Mouse (Mus musculus): ENCODE data around the gene Stat5a. TPM values are rescaled to one million over a fixed set of nuclear protein-coding genes. Genes with fewer than 3 reads are reported as not detected.

The Stat5a gene
- polyA plus RNA-seq (2015; fragmentation: Illumina TruSeq; extraction: RNeasy Lipid Tissue Mini Kit (QIAGEN cat#74804); ENCODE audit: insufficient read depth, low replicate concordance): 14.3 TPM

DNA sequence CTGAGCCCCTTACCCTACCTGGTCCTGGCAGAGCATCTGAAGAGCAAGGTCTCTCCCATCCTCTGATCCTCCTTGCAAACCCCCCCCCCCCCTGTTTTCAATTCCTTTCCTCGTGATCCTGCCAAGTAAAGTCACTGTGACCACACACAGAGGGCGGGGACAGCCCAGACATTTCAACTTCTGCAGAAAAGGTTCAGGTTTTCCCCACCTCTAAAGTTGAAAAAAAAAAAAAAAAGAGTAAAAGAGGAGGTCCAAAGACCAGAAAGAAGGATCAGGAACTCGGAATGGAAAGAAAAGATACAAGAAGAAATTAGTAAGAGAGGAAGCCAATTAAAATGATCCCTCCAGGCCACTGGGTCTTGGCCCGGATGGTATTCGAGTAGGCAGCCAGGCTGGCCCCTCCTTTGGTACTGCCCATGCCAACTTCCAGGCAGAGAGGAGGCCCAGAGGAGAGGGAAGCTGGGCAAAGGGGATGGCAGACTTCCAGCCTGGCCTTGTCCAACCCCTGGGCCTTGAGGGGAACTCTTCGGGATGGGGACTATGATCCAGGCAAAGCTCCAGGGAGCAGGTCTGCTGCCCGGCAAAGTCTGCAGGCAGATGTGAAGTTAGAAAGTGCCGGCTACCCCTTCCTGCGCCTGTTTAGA lies at the start of gene Stat5a:
Gene Stat5a (plus strand): TSS at position 417 of the 644 bp plus-strand sequence.

DNA sequence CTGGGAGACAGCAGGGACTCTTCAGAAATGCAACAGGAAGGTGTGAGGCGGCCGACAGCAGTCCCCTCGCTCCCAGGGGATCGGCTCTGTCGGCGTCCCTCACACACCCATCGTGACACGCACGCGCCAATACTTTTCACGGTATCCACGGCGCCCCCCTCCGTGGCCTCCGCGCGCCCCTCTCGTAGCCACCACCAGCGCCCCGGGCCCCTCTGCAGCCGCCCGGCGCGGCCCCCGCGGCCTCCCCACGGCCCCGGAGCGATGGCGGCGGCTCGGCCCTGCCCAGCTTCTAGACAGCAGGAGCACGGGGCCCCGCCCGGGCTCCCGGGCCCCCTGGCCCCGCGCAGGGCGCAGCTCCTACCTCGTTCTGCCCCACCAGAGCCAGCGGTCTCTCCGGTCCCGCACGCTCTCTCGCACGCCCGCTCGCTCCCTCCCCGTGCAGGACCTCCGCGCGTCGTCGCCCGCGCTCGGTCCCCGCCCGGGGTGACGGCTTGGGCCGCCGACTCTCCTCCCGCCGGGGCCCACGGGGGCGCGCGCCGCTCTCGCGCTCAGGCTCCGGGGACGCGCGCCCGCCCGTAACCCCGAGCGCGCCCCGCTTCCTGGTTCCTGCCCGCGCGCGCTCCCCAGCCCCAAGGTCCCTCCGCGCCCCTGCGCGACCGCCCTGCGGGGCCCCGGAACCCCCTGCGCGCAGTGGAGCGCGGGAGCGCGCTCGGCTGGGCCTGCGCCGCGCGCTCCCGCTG lies 8.9 kb upstream of the Stat5a start, which contains the start of gene Stat5b:
Gene Stat5b (minus strand): TSS at position 687 of the 740 bp plus-strand sequence.

Other genes starting within 250 kb of the Stat5a start
- gene Nkiras2, start 240.1 kb upstream of the Stat5a start, polyA plus RNA-seq (2015; fragmentation: Illumina TruSeq; extraction: RNeasy Lipid Tissue Mini Kit (QIAGEN cat#74804); ENCODE audit: insufficient read depth, low replicate concordance): 17.5 TPM
- gene Dnajc7, start 239.2 kb upstream of the Stat5a start, polyA plus RNA-seq (2015; fragmentation: Illumina TruSeq; extraction: RNeasy Lipid Tissue Mini Kit (QIAGEN cat#74804); ENCODE audit: insufficient read depth, low replicate concordance): 892 TPM
- gene Zfp385c, start 166.9 kb upstream of the Stat5a start, polyA plus RNA-seq (2015; fragmentation: Illumina TruSeq; extraction: RNeasy Lipid Tissue Mini Kit (QIAGEN cat#74804); ENCODE audit: insufficient read depth, low replicate concordance): 0.11 TPM
- gene Dhx58, start 155.1 kb upstream of the Stat5a start, polyA plus RNA-seq (2015; fragmentation: Illumina TruSeq; extraction: RNeasy Lipid Tissue Mini Kit (QIAGEN cat#74804); ENCODE audit: insufficient read depth, low replicate concordance): 25.0 TPM
- gene Kat2a, start 146.9 kb upstream of the Stat5a start, polyA plus RNA-seq (2015; fragmentation: Illumina TruSeq; extraction: RNeasy Lipid Tissue Mini Kit (QIAGEN cat#74804); ENCODE audit: insufficient read depth, low replicate concordance): 20.4 TPM
- not detected for gene Hspb9, start 145.5 kb upstream of the Stat5a start, polyA plus RNA-seq (2015; fragmentation: Illumina TruSeq; extraction: RNeasy Lipid Tissue Mini Kit (QIAGEN cat#74804); ENCODE audit: insufficient read depth, low replicate concordance)
- 93.5 TPM for gene Rab5c, start 121.1 kb upstream of the Stat5a start, polyA plus RNA-seq (2015; fragmentation: Illumina TruSeq; extraction: RNeasy Lipid Tissue Mini Kit (QIAGEN cat#74804); ENCODE audit: insufficient read depth, low replicate concordance)
- gene Kcnh4, start 99.4 kb upstream of the Stat5a start, polyA plus RNA-seq (2015; fragmentation: Illumina TruSeq; extraction: RNeasy Lipid Tissue Mini Kit (QIAGEN cat#74804); ENCODE audit: insufficient read depth, low replicate concordance): 0.17 TPM
- gene Hcrt, start 96.4 kb upstream of the Stat5a start, polyA plus RNA-seq (2015; fragmentation: Illumina TruSeq; extraction: RNeasy Lipid Tissue Mini Kit (QIAGEN cat#74804); ENCODE audit: insufficient read depth, low replicate concordance): not detected
- gene Ghdc, start 88.4 kb upstream of the Stat5a start, polyA plus RNA-seq (2015; fragmentation: Illumina TruSeq; extraction: RNeasy Lipid Tissue Mini Kit (QIAGEN cat#74804); ENCODE audit: insufficient read depth, low replicate concordance): 5.1 TPM
- gene Stat5b, start 8.6 kb upstream of the Stat5a start, polyA plus RNA-seq (2015; fragmentation: Illumina TruSeq; extraction: RNeasy Lipid Tissue Mini Kit (QIAGEN cat#74804); ENCODE audit: insufficient read depth, low replicate concordance): 26.7 TPM
- 99.4 TPM for gene Stat3, start 80.2 kb downstream of the Stat5a start, polyA plus RNA-seq (2015; fragmentation: Illumina TruSeq; extraction: RNeasy Lipid Tissue Mini Kit (QIAGEN cat#74804); ENCODE audit: insufficient read depth, low replicate concordance)
- 27.5 TPM for gene Cavin1, start 111.5 kb downstream of the Stat5a start, polyA plus RNA-seq (2015; fragmentation: Illumina TruSeq; extraction: RNeasy Lipid Tissue Mini Kit (QIAGEN cat#74804); ENCODE audit: insufficient read depth, low replicate concordance)
- gene Atp6v0a1, start 150.1 kb downstream of the Stat5a start, polyA plus RNA-seq (2015; fragmentation: Illumina TruSeq; extraction: RNeasy Lipid Tissue Mini Kit (QIAGEN cat#74804); ENCODE audit: insufficient read depth, low replicate concordance): 47.4 TPM
- 6.9 TPM for gene Naglu, start 210.7 kb downstream of the Stat5a start, polyA plus RNA-seq (2015; fragmentation: Illumina TruSeq; extraction: RNeasy Lipid Tissue Mini Kit (QIAGEN cat#74804); ENCODE audit: insufficient read depth, low replicate concordance)
- gene Hsd17b1, start 219.1 kb downstream of the Stat5a start, polyA plus RNA-seq (2015; fragmentation: Illumina TruSeq; extraction: RNeasy Lipid Tissue Mini Kit (QIAGEN cat#74804); ENCODE audit: insufficient read depth, low replicate concordance): 0.70 TPM
- gene Coasy, start 223.2 kb downstream of the Stat5a start, polyA plus RNA-seq (2015; fragmentation: Illumina TruSeq; extraction: RNeasy Lipid Tissue Mini Kit (QIAGEN cat#74804); ENCODE audit: insufficient read depth, low replicate concordance): 10.9 TPM
- 64.9 TPM for gene Mlx, start 227.9 kb downstream of the Stat5a start, polyA plus RNA-seq (2015; fragmentation: Illumina TruSeq; extraction: RNeasy Lipid Tissue Mini Kit (QIAGEN cat#74804); ENCODE audit: insufficient read depth, low replicate concordance)
- gene Psmc3ip, start 236.1 kb downstream of the Stat5a start, polyA plus RNA-seq (2015; fragmentation: Illumina TruSeq; extraction: RNeasy Lipid Tissue Mini Kit (QIAGEN cat#74804); ENCODE audit: insufficient read depth, low replicate concordance): 5.5 TPM